In genomic region chr2:92485640-92486295, GRCm38 (mm10) we compare ENCODE assay signal across 8 mouse cellular contexts. TPM values are rescaled to one million over a fixed set of nuclear protein-coding genes. Genes with fewer than 3 reads are reported as not detected.
A peak's percentile ranks its signal among the peaks of the same experiment; 100 is the strongest.
DNase-seq lines count a peak whose midpoint lies in the region; ATAC-seq and TF ChIP-seq lines count a peak whose summit lies in the region.

No protein-coding gene starts in this region.

- peaks cover 22% of the 10 kb centered on the region for H3K27me3 ChIP-seq in intestine, embryonic 15.5 days (replicated peaks)
- peaks cover 35% of the 10 kb centered on the region for H3K27me3 ChIP-seq in midbrain, embryonic 12.5 days
- H3K27me3 ChIP-seq in small intestine, adult 2 months (ENCODE audit: control insufficient read depth, insufficient read depth, low read length), result no peaks in the 10 kb centered on the region

- WGBS in intestine, embryonic 15.5 days, result 8% methylated on average over 15 of the region's 15 CpGs
- WGBS in midbrain, embryonic 12.5 days, result 7% methylated on average over 15 of the region's 15 CpGs
- WGBS in small intestine, adult 2 months, result 9% methylated on average over 15 of the region's 15 CpGs

- peak; percentile 8 for DNase-seq in T-cell, adult 2 months (ENCODE audit: low spot score)
- peak; percentile 80 to 82 for DNase-seq in cerebellum, postnatal 36 days
- peak; percentile 76 for DNase-seq in gastrocnemius, postnatal 10 days
- DNase-seq in left cerebral cortex, postnatal 4 days, result peak; percentile 86

- no peaks in the 10 kb centered on the region for H3K36me3 ChIP-seq in intestine, embryonic 15.5 days
- H3K36me3 ChIP-seq in midbrain, embryonic 12.5 days, result no peaks in the 10 kb centered on the region
- no peaks in the 10 kb centered on the region for H3K36me3 ChIP-seq in small intestine, adult 2 months (ENCODE audit: control insufficient read depth, insufficient read depth, low read length)

- ATAC-seq in intestine, embryonic 15.5 days, result peak; percentile 40; the same call in 1 of the 2 replicates
- peak; percentile 60 for ATAC-seq in midbrain, embryonic 12.5 days (ENCODE audit: low FRiP score, low read depth)
- no peak for ATAC-seq in erythroid progenitor cell, adult 5-6 weeks (replicated peaks; ENCODE audit: low FRiP score, poor library complexity, severe bottlenecking)

- H3K4me3 ChIP-seq in intestine, embryonic 15.5 days (replicated peaks), result no peak overlapping the region
- no peak overlapping the region for H3K4me3 ChIP-seq in midbrain, embryonic 12.5 days
- no peak overlapping the region for H3K4me3 ChIP-seq in small intestine, adult 2 months (ENCODE audit: low read depth, low read length)

- no peaks in the 10 kb centered on the region for H3K9me3 ChIP-seq in intestine, embryonic 15.5 days
- no peaks in the 10 kb centered on the region for H3K9me3 ChIP-seq in midbrain, embryonic 12.5 days

- intact Hi-C loops in left cerebral cortex, postnatal 4 days (cut with DNase I), result loop anchor here (5.0 to 10.0 kb wide), 3 partner anchors 117 to 327 kb away; no protein-coding TSS in a partner anchor

- peaks cover 5% of the 10 kb centered on the region; the same call in 1 of the 2 replicates for H3K4me1 ChIP-seq in intestine, embryonic 15.5 days (replicated peaks)
- H3K4me1 ChIP-seq in midbrain, embryonic 12.5 days, result peaks cover 17% of the 10 kb centered on the region
- H3K4me1 ChIP-seq in small intestine, adult 2 months (ENCODE audit: control insufficient read depth, insufficient read depth, insufficient read length, low read length), result peaks cover 11% of the 10 kb centered on the region; the same call in 1 of the 2 replicates

- no peak overlapping the region for H3K27ac ChIP-seq in intestine, embryonic 15.5 days
- H3K27ac ChIP-seq in midbrain, embryonic 12.5 days (replicated peaks), result no peak overlapping the region
- H3K27ac ChIP-seq in small intestine, adult 2 months (ENCODE audit: insufficient read depth, low read depth, low read length), result no peak overlapping the region

- no peak for TF ChIP-seq POLR2A in small intestine, adult 2 months (IDR thresholded peaks at IDR 0.05; ENCODE audit: low read depth, low read length)

- H3K9ac ChIP-seq in intestine, embryonic 15.5 days, result no peak overlapping the region
- H3K9ac ChIP-seq in midbrain, embryonic 12.5 days (replicated peaks), result no peak overlapping the region

- peak; percentile 75 for TF ChIP-seq CTCF in small intestine, adult 2 months (IDR thresholded peaks at IDR 0.05; ENCODE audit: extremely low read depth, insufficient read length, insufficient replicate concordance, low read depth, low read length)

- no peak overlapping the region; the same call in 1 of the 2 replicates for H3K4me2 ChIP-seq in intestine, embryonic 15.5 days (replicated peaks)
- H3K4me2 ChIP-seq in midbrain, embryonic 12.5 days (replicated peaks), result peak overlapping the region; percentile 37; the same call in 1 of the 2 replicates

RNA-seq across cellular contexts. Expression of gene Slc35c1, which starts 25.4 kb away (rescaled TPM):
- 1 to 10 TPM; 5.9 to 6.7 TPM for total RNA-seq in gastrocnemius, postnatal 10 days (2021)
- polyA plus RNA-seq in intestine, embryonic 15.5 days (2015; fragmentation: Nextera tagmentation; extraction: Ambion mirVana), result 37.3 and 44.5 TPM in 2 replicates
- total RNA-seq in left cerebral cortex, postnatal 4 days (2021), result 10 to 100 TPM; 18.0 to 18.1 TPM
- 9.3 TPM in 2 replicates for polyA plus RNA-seq in midbrain, embryonic 12.5 days (2016; fragmentation: Nextera tagmentation; extraction: Ambion mirVana)
- 124 and 160 TPM in 2 replicates for polyA plus RNA-seq in small intestine, adult 2 months (2012; rRNA removed)
- 7.1 and 9.0 TPM in 2 replicates for total RNA-seq in erythroid progenitor cell, adult 5-6 weeks (2015; ENCODE audit: low replicate concordance)
- total RNA-seq in erythroid progenitor cell, adult 5-6 weeks (2017; ENCODE audit: low replicate concordance), result 2.7 and 9.2 TPM in 2 replicates

RNA-seq across cellular contexts. Expression of gene Cry2, which starts 51.9 kb away (rescaled TPM):
- total RNA-seq in gastrocnemius, postnatal 10 days (2021), result 10 to 100 TPM; 35.7 to 42.7 TPM
- polyA plus RNA-seq in intestine, embryonic 15.5 days (2015; fragmentation: Nextera tagmentation; extraction: Ambion mirVana), result 14.5 and 15.8 TPM in 2 replicates
- total RNA-seq in left cerebral cortex, postnatal 4 days (2021), result 10 to 100 TPM; 74.6 to 75.8 TPM
- 36.1 and 37.7 TPM in 2 replicates for polyA plus RNA-seq in midbrain, embryonic 12.5 days (2016; fragmentation: Nextera tagmentation; extraction: Ambion mirVana)
- 4.7 and 13.1 TPM in 2 replicates for polyA plus RNA-seq in small intestine, adult 2 months (2012; rRNA removed)
- total RNA-seq in erythroid progenitor cell, adult 5-6 weeks (2015; ENCODE audit: low replicate concordance), result 1.8 and 5.0 TPM in 2 replicates
- 1.9 and 2.7 TPM in 2 replicates for total RNA-seq in erythroid progenitor cell, adult 5-6 weeks (2017; ENCODE audit: low replicate concordance)

Comparison
In these comparisons a context has a peak if more than half of its experiments do, and no peak if none do; other contexts are left out.
1. DNase-seq: peak in every context shown above with its lines; median percentile 86 in left cerebral cortex, postnatal 4 days; 81 in cerebellum, postnatal 36 days; 76 in gastrocnemius, postnatal 10 days; 8 in T-cell, adult 2 months.
2. RNA of gene Cry2, which starts 51.9 kb away (total RNA-seq): 74.6 to 75.8 TPM in left cerebral cortex, postnatal 4 days and 35.7 to 42.7 TPM in gastrocnemius, postnatal 10 days; 1.8 to 5.0 TPM in erythroid progenitor cell, adult 5-6 weeks; every median in the first group is over 4 times any median in the second.